ENCODE assay signal across 8 mouse cellular contexts in the genomic region with DNA sequence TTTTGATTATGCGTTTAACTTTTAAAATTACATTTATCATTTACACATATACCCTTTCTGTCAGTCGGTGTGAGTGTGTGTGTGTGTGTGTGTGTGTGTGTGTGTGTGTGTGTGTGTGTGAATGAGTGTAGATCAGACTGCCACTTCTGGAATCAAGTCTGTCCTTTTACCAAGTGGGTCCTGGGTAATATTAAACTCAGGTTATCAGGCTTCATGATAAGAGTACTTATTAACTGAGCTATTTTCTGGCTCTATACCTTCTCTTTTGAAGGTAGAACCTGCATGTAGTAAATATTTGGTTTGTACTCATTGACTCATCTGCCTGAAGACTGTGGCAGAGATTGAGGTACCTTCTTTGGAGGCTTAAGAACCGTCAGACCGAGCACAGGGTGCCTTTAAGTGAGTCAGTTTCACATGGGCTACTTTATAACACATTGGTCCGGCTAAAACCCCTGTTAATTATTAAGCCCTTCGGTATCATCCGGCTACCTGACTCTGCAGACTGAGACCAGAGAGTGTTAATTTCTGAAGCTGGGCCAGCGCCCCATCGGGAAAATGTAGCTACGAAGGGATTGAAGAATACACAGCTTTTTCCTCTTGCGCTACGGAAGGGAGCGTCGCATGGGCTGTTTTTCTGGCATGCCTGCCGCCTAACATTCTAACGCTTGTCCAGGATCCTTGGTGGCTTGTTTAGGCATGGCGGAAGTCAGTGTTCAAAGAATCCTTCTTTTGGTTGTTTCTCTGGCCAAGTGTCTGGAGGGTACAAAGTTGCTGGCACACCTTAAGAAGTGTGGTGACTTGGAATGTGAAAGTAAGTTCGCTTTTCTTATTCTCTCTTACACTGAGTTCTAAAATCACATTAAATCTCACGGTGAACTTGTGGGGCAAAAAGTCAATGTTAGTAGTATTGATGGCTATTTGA. TPM values are rescaled to one million over a fixed set of nuclear protein-coding genes. Genes with fewer than 3 reads are reported as not detected.
DNase-seq lines count a peak whose midpoint lies in the region; ATAC-seq and TF ChIP-seq lines count a peak whose summit lies in the region.

A gene (plus strand): TSS at position 696 of the 922 bp plus-strand sequence.

- no peak for ATAC-seq in embryonic facial prominence, embryonic 12.5 days (ENCODE audit: insufficient number of reproducible peaks, insufficient read depth, low FRiP score, low TSS enrichment)
- ATAC-seq in heart, embryonic 12.5 days (ENCODE audit: insufficient number of reproducible peaks, low FRiP score) = no peak
- ATAC-seq in kidney, embryonic 15.5 days (replicated peaks; ENCODE audit: low FRiP score) = peak; percentile 93
- peak; percentile 90 for ATAC-seq in liver, postnatal 0 days
- peak; percentile 91 for ATAC-seq in stomach, embryonic 14.5 days (ENCODE audit: insufficient number of reproducible peaks, insufficient read depth, low FRiP score, low read depth)

- WGBS in embryonic facial prominence, embryonic 12.5 days = 84% methylated on average over 19 of the region's 19 CpGs
- WGBS in heart, embryonic 12.5 days = 77% methylated on average over 19 of the region's 19 CpGs
- WGBS in kidney, embryonic 15.5 days = 63% methylated on average over 19 of the region's 19 CpGs
- WGBS in liver, postnatal 0 days (ENCODE audit: insufficient replicate concordance) = 71% methylated on average over 19 of the region's 19 CpGs
- WGBS in stomach, embryonic 14.5 days = 70% methylated on average over 19 of the region's 19 CpGs

- no peak for TF ChIP-seq CTCF in liver, postnatal 0 days (IDR thresholded peaks at IDR 0.05; ENCODE audit: low read depth)

- H3K27me3 ChIP-seq in embryonic facial prominence, embryonic 12.5 days = no peaks in the 10 kb centered on the region
- no peaks in the 10 kb centered on the region for H3K27me3 ChIP-seq in heart, embryonic 12.5 days (replicated peaks)
- no peaks in the 10 kb centered on the region for H3K27me3 ChIP-seq in kidney, embryonic 15.5 days
- H3K27me3 ChIP-seq in liver, postnatal 0 days (ENCODE audit: insufficient read depth, low read length) = no peaks in the 10 kb centered on the region
- H3K27me3 ChIP-seq in stomach, embryonic 14.5 days (ENCODE audit: control insufficient read depth, insufficient read depth, low read length) = no peaks in the 10 kb centered on the region

- no peaks in the 10 kb centered on the region for H3K9me3 ChIP-seq in embryonic facial prominence, embryonic 12.5 days
- H3K9me3 ChIP-seq in heart, embryonic 12.5 days (replicated peaks) = 0 out of 2 replicates have a peak, but pooled peaks cover 2% of the 10 kb centered on the region
- H3K9me3 ChIP-seq in kidney, embryonic 15.5 days (replicated peaks) = no peaks in the 10 kb centered on the region
- H3K9me3 ChIP-seq in liver, postnatal 0 days (ENCODE audit: low read length) = no peaks in the 10 kb centered on the region
- no peaks in the 10 kb centered on the region for H3K9me3 ChIP-seq in stomach, embryonic 14.5 days (ENCODE audit: control insufficient read depth, low read depth, low read length)

- TF ChIP-seq EP300 in liver, postnatal 0 days (IDR thresholded peaks at IDR 0.05; ENCODE audit: low read depth) = no peak

- no peak for DNase-seq in adrenal gland, adult 18-20 months (ENCODE audit: low spot score in 2 of 2)
- no peak for DNase-seq in adrenal gland, adult (ENCODE audit: inconsistent age in 2 of 2, low spot score in 1 of 2)
- peak; percentile 39 for DNase-seq in liver, postnatal 0 days
- no peak for DNase-seq in retina, embryonic 14.5 days (ENCODE audit: low spot score)

- H3K27ac ChIP-seq in embryonic facial prominence, embryonic 12.5 days = no peak within 1 kb of the TSS
- H3K27ac ChIP-seq in heart, embryonic 12.5 days (ENCODE audit: poor library complexity, severe bottlenecking) = no peak within 1 kb of the TSS
- H3K27ac ChIP-seq in kidney, embryonic 15.5 days = peak within 1 kb of the TSS; percentile 73
- H3K27ac ChIP-seq in liver, postnatal 0 days (ENCODE audit: low read depth) = peak within 1 kb of the TSS; percentile 70
- H3K27ac ChIP-seq in stomach, embryonic 14.5 days (ENCODE audit: low read length) = peak within 1 kb of the TSS; percentile 58; the same call in 1 of the 2 replicates

- H3K36me3 ChIP-seq in embryonic facial prominence, embryonic 12.5 days = no peaks in the 10 kb centered on the region
- no peaks in the 10 kb centered on the region for H3K36me3 ChIP-seq in heart, embryonic 12.5 days
- no peaks in the 10 kb centered on the region for H3K36me3 ChIP-seq in kidney, embryonic 15.5 days
- no peaks in the 10 kb centered on the region for H3K36me3 ChIP-seq in liver, postnatal 0 days (replicated peaks; ENCODE audit: insufficient read depth, low read length)
- H3K36me3 ChIP-seq in stomach, embryonic 14.5 days (ENCODE audit: control insufficient read depth, insufficient read depth, low read length) = no peaks in the 10 kb centered on the region

- H3K9ac ChIP-seq in embryonic facial prominence, embryonic 12.5 days = no peak within 1 kb of the TSS
- H3K9ac ChIP-seq in heart, embryonic 12.5 days = no peak within 1 kb of the TSS
- 0 out of 2 replicates have a peak within 1 kb of the TSS, but pooled peaks have one; percentile 8 for H3K9ac ChIP-seq in kidney, embryonic 15.5 days
- H3K9ac ChIP-seq in liver, postnatal 0 days (replicated peaks) = peak within 1 kb of the TSS; percentile 28
- no peak within 1 kb of the TSS for H3K9ac ChIP-seq in stomach, embryonic 14.5 days (replicated peaks; ENCODE audit: low read depth, low read length)

- H3K4me1 ChIP-seq in embryonic facial prominence, embryonic 12.5 days = no peaks in the 10 kb centered on the region
- no peaks in the 10 kb centered on the region for H3K4me1 ChIP-seq in heart, embryonic 12.5 days (replicated peaks)
- H3K4me1 ChIP-seq in kidney, embryonic 15.5 days = no peaks in the 10 kb centered on the region
- H3K4me1 ChIP-seq in liver, postnatal 0 days (ENCODE audit: insufficient read depth) = no peaks in the 10 kb centered on the region
- no peaks in the 10 kb centered on the region for H3K4me1 ChIP-seq in stomach, embryonic 14.5 days (ENCODE audit: control insufficient read depth, insufficient read depth, low read length)

- no peak within 1 kb of the TSS for H3K4me2 ChIP-seq in embryonic facial prominence, embryonic 12.5 days (replicated peaks)
- H3K4me2 ChIP-seq in heart, embryonic 12.5 days = no peak within 1 kb of the TSS
- peak within 1 kb of the TSS; percentile 40 for H3K4me2 ChIP-seq in kidney, embryonic 15.5 days
- peak within 1 kb of the TSS; percentile 32; the same call in 1 of the 2 replicates for H3K4me2 ChIP-seq in liver, postnatal 0 days (ENCODE audit: low read depth, low read length)
- 0 out of 2 replicates have a peak within 1 kb of the TSS, but pooled peaks have one; percentile 10 for H3K4me2 ChIP-seq in stomach, embryonic 14.5 days (replicated peaks; ENCODE audit: low read depth, low read length)

- H3K4me3 ChIP-seq in embryonic facial prominence, embryonic 12.5 days = no peak within 1 kb of the TSS
- H3K4me3 ChIP-seq in heart, embryonic 12.5 days = no peak within 1 kb of the TSS
- peak within 1 kb of the TSS; percentile 35 for H3K4me3 ChIP-seq in kidney, embryonic 15.5 days (replicated peaks)
- H3K4me3 ChIP-seq in liver, postnatal 0 days (ENCODE audit: low read depth, low read length) = peak within 1 kb of the TSS; percentile 39
- H3K4me3 ChIP-seq in stomach, embryonic 14.5 days (ENCODE audit: low read depth, low read length) = peak within 1 kb of the TSS; percentile 28

RNA-seq across cellular contexts. Expression of the gene that starts here (rescaled TPM):
- total RNA-seq in adrenal gland, adult 18-20 months (2021) = 100 to 1,000 TPM in 1 of 2 experiments, 10 to 100 TPM in 1; 85.7 to 150 TPM
- polyA plus RNA-seq in embryonic facial prominence, embryonic 12.5 days (2016; fragmentation: Nextera tagmentation; extraction: Ambion mirVana) = 58.0 and 60.3 TPM in 2 replicates
- 46.2 and 48.5 TPM in 2 replicates for polyA plus RNA-seq in heart, embryonic 12.5 days (2016; fragmentation: Nextera tagmentation; extraction: Ambion mirVana)
- 70.5 and 75.2 TPM in 2 replicates for polyA plus RNA-seq in kidney, embryonic 15.5 days (2015; fragmentation: Nextera tagmentation; extraction: Ambion mirVana)
- 74.3 and 75.2 TPM in 2 replicates for polyA plus RNA-seq in liver, postnatal 0 days (2015; fragmentation: Nextera tagmentation; extraction: Ambion mirVana)
- polyA plus RNA-seq in stomach, embryonic 14.5 days (2014; fragmentation: Nextera tagmentation; extraction: Ambion mirVana) = 65.1 and 73.7 TPM in 2 replicates

Comparison
In these comparisons a context has a peak if more than half of its experiments do, and no peak if none do; other contexts are left out.
1. ATAC-seq: peak in kidney, embryonic 15.5 days (single experiment), liver, postnatal 0 days (single experiment) and stomach, embryonic 14.5 days (single experiment); none in embryonic facial prominence, embryonic 12.5 days (single experiment) and heart, embryonic 12.5 days (single experiment).
2. H3K27ac ChIP-seq: peak in kidney, embryonic 15.5 days (single experiment), liver, postnatal 0 days (single experiment) and stomach, embryonic 14.5 days (single experiment); none in embryonic facial prominence, embryonic 12.5 days (single experiment) and heart, embryonic 12.5 days (single experiment).
3. H3K4me2 ChIP-seq: peak in kidney, embryonic 15.5 days (single experiment), liver, postnatal 0 days (single experiment) and stomach, embryonic 14.5 days (single experiment); none in embryonic facial prominence, embryonic 12.5 days (single experiment) and heart, embryonic 12.5 days (single experiment).
4. H3K4me3 ChIP-seq: peak in kidney, embryonic 15.5 days (single experiment), liver, postnatal 0 days (single experiment) and stomach, embryonic 14.5 days (single experiment); none in embryonic facial prominence, embryonic 12.5 days (single experiment) and heart, embryonic 12.5 days (single experiment).
5. H3K9ac ChIP-seq: peak in kidney, embryonic 15.5 days (single experiment) and liver, postnatal 0 days (single experiment); none in embryonic facial prominence, embryonic 12.5 days (single experiment), heart, embryonic 12.5 days (single experiment) and stomach, embryonic 14.5 days (single experiment).